Mouse (Mus musculus) gastrocnemius, postnatal 36 days (tissue): ENCODE measurements at regions not wholly inside any gene's neighbourhood (a gene's known extent, or its start where the extent isn't known, plus 50 kb on each side); places are given as distances from the start of the nearest gene placed in this dataset.

ENCODE experiments used
- DNase-seq, 2 experiments: peaks; one replicate each; pipeline ENCODE4 v3.0.0; 2022
- intact Hi-C: fragments of 180-260 bp; cut with DNase I; formaldehyde crosslinking; loops from one replicate; pipeline ENCODE4 v1.15.1; 2025

DNA sequence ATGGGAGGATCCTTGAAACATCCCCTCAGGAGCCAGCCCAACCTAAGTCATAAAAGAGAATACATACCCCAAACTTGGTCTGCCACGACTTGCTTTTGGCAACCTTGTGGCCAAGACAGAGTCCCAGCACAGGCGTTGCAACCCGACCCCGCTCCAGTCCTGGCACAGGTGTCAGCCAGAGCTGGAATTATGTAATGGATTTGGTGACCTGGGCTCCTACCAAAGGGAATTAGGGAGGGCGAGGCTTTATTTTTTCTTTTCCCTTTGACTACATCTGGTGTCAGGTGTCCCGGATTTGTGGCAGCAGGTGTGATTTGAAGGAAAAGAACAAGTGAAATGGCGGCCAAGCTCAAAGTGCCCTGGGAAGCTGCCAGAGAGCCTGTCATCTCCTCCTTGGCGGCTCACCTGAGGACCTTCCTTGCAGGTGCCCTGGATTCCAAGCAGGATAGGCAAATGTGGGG, 212.9 kb downstream of the Mef2c start:
- DNase-seq = no peak
- intact Hi-C loops = loop anchor here (10.0 kb wide), 2 partner anchors 628 to 1038 kb away; no protein-coding TSS in a partner anchor

DNA sequence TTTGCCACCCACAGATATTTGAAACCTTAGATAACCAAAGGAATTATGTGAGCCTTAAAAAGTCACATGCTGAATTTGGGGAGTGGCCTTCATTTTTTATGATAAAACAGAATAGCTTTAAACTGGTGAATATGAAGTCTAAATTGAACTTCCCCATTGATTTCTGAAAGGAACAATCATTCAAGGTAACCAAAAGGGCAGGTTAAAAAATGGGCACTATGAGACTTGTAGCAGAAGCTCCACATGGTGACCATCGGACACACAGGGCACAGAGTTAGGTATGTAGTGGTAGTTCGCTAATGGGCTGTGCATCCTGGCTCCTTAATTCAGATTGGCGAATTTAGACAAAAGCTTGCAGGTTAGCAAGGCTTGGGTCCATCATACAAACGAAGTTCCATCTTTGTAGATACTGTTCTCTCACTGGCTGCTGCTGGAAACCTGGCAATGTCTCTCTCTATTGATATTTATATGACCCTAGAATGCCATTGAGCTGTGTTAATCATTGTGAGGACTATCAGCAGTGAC, 213.9 kb downstream of the Mef2c start:
- intact Hi-C loops = loop anchor here (10.0 kb wide), 2 partner anchors 627 to 1037 kb away; no protein-coding TSS in a partner anchor

DNA sequence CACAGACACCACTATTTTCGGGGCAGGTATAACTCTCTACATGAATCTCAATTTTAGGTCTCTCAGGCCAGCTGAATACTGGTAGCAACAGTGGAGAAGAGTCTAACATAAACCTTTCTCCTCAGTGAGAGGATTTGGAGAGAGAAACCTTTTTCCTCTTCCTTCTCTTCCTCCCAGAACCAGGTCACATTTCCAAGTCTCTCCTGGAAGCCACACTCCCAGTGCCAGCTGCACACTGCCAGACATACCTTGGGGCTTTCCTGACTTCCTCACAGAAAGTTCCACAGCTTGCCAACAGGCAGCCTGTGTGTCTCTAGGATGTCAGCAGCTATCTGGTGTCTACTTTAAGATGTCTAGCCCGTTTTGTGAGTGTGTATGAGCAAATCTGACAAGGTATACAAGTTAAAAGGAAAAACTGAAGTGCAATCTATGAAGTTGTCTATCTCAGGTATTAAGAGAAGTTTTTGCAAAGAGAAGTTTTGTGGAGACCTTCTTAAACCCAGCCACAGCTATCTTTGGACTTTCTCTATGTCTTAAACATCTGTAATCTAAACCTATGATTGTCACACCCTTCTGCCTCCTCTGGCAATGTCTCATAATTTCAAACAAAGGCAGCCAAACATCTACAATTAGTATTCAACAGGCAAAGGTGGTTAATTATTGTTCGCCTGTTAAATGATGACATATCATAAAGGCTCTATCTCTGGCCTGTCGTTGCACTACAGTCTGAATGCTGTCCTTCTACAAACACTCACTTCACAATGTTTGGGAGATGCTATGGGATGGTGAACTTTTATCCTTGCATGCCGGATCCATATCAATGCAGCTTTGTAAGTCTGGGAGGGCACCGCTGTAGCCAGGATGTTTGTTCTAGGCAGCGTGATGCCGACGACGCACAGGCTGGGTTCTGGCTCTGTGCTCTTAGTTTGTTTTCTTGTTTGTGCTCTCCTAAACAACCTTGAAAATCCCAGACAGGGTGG, 214.9 kb downstream of the Mef2c start:
- intact Hi-C loops = loop anchor here (10.0 kb wide), 2 partner anchors 626 to 1036 kb away; no protein-coding TSS in a partner anchor
- no peak for DNase-seq

More for the DNA sequence above, 213.9 kb downstream of the Mef2c start:
- no peak for DNase-seq

DNA sequence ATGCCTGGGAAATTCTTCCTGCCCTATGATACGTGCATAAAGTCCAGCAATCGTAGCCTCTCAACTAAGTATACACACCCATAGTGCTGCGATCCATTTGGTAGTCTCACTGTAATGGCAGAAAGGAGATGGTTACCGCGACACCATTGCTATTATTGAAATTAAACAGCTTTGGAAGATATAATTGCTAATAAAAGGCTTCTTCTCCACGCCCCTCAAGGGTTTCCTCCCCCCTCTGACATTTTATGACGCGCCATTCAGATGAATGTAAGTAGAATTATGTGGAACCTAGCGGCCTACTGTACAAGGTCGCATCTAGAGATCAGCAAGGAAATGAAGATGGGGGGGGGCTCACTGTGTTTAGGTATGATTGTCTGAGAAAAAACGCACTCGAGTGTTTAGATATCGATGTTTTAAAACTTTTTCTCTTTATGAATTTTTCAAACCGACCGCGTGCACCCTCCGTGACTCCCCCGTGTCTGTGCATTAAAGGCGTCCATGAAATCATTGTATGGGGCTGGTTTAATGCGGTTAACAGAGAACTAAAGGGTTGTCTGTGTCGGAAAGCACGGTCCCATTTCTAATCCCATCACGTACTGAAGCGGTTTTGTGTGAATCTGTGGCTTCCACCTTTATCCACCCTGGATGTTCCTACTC, 215.9 kb downstream of the Mef2c start:
- DNase-seq = no peak
- intact Hi-C loops = loop anchor here (10.0 kb wide), 2 partner anchors 625 to 1035 kb away; no protein-coding TSS in a partner anchor

DNA sequence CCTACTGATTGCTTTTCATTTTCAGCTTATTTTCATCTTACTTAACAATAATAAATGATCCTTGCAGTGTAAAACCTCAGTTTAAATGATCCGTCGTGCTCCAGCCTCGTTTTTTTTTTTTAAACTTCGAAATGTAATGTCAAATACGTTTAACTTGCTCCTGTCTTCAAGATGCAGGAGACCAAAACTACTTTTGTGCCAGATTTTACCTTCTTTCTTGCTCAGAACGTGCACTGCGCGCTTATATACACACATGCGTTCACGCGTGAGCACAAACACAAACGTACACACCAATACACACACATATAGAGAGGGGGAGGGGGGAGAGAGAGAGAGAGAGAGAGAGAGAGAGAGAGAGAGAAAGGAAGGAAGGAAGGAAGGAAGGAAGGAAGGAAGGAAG, 216.5 kb downstream of the Mef2c start:
- intact Hi-C loops = no loop called here
- no peak for DNase-seq

DNA sequence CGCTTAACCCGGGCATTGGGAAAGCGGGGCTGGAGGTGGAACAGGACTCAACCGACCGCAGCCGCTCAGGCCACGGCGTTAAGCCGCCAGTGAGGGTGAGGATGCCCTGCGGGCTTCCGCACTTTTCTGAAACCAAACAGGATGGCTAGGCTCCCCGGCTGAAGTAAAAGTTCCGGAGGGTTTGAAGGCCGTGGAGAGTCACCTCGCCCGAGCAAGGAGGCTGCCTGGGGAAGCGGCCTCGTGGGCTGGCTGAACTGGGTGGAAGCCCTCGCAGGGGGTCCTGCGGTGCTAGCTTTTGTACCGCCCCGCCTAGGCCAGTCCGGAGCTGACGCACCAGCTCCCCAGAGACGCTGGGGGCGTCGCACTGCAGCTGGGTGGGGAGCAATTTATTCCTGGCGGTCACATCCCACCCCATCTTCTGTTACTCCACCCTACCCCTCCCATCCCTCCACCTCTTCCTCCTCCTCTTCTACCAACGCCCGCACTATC, 217.1 kb downstream of the Mef2c start:
- no peak for DNase-seq
- intact Hi-C loops = no loop called here

DNA sequence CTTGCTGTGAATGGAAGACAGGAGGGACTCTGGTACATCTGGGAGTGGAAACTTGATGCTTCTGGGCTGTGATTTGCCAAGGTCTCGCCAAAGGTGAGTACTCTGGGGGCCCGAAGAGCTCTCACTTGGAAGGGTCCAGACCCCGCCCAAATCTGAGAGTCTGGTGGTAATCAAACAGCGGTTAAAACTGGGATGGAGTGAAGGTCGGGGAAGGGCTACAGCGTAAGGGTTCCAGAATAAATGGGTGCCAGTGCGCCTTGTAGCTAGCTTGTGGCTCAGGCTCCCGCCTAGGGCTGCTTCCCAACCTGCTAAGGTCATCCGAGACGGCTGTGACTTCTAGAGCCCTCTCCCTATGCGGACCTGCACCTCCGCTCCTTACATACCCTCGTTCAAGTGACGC, 217.7 kb downstream of the Mef2c start:
- intact Hi-C loops = no loop called here
- DNase-seq = no peak

DNA sequence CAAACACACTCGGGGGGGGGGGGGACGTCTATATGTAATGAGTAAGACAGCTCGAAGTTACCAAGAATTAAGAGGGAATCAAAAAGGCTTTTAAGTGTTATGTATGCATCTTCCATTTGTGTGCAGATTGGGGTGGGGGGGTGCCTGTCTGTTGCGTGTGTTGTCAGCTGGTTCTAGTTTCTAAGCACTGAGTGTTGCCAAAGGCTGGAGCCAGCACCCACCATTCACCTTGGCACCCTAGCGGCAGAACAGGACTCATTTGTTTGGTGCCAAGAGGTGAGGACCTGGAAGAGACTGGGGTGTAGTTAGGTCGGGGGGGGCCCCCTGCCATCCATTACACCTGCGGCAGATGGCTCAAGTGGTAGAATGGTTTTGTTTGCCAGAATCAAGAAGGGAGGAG, 218.4 kb downstream of the Mef2c start:
- intact Hi-C loops = no loop called here
- DNase-seq = no peak

DNA sequence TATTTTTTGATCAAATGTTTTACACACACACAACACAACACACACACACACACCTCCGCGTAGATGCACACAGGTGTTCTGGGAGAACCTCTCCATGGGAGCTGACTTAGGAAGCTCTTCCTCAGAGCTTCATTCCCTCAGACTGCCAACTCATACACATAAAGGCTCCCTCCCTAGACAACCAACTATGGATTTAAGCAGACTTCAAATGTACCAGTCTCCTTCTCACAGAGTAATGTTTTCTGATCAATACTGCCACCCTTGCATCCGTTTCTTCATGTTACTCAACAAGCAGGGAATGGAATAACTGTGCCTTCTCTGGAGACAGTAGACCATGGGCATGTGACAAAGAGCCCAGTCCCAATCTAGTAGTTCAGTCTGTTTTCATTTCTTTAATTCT, 219.0 kb downstream of the Mef2c start:
- intact Hi-C loops = no loop called here
- DNase-seq = no peak

DNA sequence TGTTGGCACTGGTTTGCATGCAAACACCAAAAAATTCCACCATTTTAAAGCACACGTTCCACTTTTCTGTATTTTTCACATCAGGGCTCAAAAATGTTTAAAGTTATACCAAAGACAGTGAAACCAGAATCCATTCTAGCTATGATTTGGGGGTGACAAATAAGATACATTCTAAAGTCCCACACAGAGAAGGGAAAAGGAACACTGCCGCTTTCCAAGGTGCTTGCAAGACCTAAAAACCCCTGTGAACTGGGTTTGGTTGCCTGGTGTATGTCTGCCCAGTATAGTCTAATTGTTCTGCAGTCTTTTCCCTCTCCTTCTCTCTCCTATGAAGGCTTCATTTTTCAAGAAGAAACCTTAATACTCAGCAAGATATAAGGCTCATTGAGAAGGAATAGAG, 219.6 kb downstream of the Mef2c start:
- no peak for DNase-seq
- intact Hi-C loops = no loop called here

DNA sequence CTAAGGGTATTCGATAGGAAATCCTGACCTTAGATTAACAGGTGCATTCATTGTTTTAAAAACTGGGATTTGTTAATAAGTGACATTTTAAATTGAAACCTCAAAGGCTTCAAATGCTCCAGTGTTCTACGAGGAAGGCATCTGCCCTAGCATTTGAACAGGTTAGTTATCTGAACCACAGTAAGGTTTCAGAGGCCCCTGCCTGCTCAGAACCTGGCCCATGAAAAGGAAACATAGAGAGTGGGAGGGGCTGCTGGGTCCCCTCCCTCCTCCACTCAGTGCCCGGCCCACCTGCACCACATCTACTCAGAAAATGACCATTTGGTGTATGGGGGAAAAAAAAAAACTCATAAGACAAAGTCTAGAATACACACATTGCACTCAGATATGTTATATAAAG, 220.4 kb downstream of the Mef2c start:
- no peak for DNase-seq
- intact Hi-C loops = no loop called here

DNA sequence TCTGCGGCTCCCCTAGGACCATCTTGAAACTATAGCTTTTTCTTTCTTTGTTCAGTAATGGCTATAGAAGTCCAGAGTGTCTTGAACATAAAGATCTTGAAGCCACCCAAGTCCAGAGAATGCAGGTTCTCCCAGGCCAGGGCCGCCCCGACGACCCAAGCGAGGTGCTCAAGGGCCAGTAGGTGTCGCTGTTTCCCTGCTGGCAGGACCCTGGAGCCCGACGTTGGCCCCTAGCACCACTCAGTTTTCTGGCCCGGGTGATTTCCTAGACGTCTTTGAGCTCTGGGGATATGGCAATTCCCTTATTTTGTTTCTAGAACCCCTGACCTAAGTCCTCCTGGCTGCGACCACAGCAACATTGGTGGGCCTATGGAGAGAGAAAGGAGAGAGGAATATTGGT, 221.2 kb downstream of the Mef2c start:
- DNase-seq = no peak
- intact Hi-C loops = no loop called here

DNA sequence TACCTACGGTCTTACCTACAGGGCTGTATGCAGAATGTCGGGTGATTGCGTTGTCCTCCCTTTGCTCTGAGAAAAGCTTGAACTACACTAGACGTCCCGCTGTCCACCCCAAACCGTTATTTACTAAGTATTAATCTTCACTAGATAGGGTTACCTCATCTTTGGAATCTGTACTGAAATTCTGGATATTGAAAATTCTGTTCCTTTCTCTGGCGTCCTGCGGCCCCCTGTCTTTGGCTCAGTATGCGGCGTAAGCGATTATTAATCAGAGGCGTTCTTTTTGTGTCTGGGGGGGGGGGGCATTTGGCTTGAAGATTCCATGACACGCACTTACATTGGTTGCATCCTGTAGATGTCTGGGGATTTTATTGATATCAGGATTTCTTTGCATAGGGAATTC, 222.0 kb downstream of the Mef2c start:
- intact Hi-C loops = no loop called here
- DNase-seq = no peak

DNA sequence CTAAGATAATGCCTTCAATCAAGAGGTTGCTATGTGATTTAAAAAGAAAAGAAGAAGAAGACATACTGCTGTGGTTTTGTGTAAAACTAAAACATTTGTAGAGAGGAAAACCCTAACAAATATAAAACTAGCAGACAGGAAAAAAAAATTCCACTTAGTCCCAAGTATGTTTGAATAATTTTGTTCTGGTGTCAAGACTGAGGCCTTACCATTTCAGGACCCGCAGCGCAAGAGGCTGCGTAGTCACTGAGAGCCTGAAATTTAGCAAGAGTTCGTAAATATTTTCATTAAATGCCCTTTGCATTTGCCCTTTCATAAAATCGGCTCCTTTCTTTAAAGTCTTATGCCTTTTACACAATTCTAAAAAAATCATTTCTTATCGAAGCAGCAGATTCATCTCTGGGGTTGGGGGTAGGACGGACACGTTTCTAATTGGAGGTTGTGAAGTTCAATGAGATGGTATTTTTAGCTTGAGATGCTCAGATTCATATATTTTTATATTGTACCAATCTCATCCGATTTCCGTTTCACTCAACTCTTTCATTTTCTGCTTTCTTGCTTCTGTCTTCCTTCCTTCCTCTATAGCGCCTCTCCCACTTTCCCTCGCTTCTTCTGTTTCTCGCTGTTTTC, 222.6 kb downstream of the Mef2c start:
- DNase-seq = no peak
- intact Hi-C loops = no loop called here

DNA sequence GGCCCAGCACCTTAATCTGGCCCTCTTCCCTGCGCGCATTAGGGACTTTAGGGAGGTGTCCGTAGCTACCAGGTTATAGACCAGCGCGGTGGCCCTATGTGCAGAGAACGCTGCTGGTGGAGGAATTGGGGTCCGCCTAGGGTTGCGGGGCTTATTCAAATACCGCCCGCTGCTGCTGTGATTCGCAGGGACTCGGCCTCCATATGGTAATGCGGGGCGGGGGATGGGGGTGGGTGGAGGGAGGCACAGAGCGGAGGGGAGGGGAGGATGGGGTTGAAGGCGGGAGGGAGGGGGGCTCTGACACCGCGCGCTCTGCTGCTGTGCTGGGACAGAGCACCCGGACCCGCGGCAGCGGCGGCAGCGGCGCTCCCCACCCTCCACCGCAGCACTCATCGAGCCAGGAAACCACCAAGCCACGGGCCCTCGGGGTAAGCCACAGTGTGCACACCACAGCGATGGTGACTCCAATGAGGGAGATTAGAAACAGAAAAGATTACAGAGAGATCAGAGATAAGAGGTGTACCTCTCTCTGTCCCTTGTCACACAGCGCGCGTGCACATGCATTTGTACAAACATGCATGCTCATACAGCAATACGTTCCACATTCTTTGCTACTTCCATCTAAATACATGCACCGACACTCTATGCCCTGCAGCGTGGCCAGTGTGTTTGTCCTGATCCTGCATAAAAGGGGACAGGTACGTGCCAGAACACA, 223.4 kb downstream of the Mef2c start:
- intact Hi-C loops = no loop called here
- DNase-seq = no peak

DNA sequence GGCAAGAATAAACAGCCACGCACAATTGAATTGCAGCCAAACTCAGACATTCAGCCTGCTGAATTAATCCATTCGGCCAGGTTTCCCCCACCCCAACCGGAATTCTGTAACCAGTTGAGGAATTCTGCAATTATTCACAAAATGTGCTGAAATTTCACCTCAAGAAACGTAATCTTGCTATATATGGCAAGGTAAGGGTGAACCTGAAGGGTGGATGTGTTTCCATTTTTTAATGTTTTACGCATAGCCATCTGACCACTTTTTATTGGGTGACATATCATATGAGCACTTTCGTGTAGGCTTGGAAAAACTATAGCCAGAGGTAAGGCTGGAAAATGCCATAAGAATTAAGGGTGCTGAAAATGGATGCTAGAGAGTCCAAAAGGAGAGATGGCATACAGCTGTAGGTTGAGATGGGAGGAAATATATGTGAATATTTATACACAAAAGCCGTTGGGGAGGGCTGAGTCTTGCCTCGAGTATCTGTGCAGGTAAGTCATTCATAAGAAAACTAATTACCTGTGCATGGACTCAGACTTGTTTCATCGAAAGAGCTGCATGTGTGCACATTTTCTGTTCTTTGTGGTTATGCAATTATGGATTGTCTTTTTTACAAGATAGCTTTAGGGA, 224.0 kb downstream of the Mef2c start:
- intact Hi-C loops = no loop called here
- no peak for DNase-seq

DNA sequence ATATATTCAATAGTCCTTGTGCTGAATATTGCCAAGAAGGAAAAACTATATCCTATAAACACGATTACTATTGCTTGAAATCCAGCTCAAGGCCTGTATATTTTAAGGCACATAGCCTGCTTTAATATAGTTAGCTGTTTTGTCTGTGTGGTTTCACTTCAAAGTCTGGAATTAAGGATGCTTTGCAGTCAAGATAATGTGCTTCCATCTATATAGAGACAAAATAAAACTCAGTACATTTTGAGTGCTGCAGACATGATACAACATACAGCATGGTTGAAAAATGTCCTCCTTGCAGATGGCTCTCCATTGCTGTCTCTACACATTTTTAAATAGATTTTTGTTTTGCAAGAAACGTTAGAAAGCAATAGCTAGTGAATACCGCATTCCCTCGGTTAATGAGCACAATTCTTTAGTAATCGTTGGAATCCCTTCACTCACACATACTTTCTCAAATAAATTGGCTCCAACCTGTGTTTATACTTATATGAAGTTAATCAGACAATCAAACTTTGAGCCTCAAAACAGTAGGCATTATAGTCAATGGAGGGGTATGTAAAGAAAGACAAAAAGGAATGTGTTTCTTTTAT, 224.7 kb downstream of the Mef2c start:
- intact Hi-C loops = no loop called here

DNA sequence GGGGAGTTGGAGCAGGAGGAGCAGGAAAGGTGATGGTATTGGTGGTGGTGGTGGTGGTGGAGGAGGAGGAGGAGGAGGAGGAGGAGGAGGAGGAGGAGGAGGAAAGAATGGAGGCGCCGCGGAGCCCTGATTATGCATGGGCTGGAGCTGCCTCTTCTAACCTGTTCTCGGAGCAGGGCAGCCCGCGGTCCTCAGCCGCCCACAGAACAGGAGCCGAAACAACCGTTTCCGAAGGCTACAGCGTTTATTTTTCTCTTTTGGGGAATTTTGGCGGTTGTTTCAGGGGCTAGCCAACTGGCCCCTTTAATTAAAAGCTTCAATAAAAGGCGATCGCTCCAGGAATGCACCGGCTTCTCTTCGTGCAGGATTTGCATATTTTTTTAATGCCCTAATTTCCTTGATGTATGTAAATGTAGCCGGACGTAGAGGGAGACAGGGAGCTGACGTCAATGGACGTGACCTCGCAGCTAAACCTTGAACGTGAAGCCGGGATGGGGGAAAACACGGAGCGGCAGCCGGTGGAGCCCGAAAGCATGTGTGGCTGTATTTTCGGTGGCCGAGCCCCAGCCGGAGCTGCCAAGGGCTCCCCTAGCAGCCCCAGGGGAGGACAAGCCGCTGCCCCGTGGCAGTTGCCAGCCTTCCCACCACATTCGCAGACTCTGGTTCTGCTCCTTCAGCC, 225.6 kb downstream of the Mef2c start:
- intact Hi-C loops = no loop called here

More for the DNA sequence above, 224.7 kb downstream of the Mef2c start:
- DNase-seq = no peak

More for the DNA sequence above, 225.6 kb downstream of the Mef2c start:
- DNase-seq = no peak
